Mouse (Mus musculus): ENCODE data around the gene Txnl4b.

Gene Txnl4b

DNA sequence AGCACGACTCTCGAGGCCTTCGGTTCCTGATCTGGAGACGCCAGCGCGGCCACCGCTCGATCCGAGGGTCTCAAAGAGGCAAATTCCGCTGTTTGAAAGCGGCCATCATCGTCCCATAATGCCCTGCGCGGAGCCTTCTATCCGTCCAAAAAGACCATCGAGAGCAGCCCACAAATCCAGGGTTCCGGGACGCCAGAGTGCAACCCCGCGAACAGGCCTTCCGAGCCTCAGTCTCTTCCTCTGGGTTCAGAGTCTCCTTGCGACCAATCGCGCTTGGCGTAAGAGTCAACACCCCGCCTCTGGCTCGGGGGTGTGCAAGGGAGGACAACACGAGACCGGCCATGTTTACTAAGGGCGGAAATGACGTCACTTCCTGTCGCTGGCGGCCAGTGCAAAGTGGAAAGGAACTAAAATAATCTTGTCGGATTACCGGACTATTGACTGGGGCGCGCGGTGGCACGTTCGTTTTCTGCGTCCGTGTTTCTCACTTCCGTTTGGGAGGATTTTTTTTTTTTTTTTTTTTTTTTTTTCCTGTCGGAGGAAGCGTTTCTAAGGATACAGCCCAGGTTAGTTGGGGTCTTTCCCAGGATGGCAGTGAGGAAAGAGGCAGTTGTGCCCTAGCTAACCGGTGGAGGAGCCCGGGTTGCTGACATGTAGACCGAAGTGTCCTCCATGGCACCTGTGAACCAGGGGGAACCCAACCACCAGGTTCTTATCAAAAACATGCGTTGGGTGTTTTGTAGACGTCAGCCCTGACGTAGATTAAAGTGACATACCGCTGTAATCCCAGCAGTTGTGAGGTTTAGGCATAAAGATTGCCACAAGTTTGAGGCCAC, at the start of gene Txnl4b, which contains the start of gene Dhx38:
Txnl4b (plus strand) TSS at position 395 of the 836 bp plus-strand sequence.
Dhx38 (minus strand) TSS at position 364 of the 836 bp plus-strand sequence.
- DNase-seq (ENCODE audit: extremely low read depth, low read depth): peak; percentile 99

DNA sequence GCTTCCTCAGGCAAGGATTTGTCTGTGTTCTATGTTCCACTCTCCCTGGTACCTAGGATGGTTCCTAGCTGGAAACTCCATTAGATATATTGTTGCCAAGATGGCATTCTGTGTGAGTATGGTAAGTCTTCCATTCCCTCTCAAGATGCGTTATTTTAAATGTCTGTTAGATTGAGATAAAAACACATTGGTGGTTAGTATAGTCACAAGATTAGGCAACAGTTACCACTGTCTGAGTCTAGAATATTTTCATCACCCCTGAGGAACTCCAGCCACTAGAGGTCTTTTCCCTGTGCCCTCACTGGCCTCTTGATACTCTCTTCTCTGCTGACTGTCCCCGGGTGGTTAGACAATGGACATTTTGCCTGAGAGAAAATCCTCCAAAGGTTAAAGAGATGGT, 41.7 kb upstream of the Txnl4b start:
- DNase-seq (ENCODE audit: extremely low read depth, low read depth): no peak

DNA sequence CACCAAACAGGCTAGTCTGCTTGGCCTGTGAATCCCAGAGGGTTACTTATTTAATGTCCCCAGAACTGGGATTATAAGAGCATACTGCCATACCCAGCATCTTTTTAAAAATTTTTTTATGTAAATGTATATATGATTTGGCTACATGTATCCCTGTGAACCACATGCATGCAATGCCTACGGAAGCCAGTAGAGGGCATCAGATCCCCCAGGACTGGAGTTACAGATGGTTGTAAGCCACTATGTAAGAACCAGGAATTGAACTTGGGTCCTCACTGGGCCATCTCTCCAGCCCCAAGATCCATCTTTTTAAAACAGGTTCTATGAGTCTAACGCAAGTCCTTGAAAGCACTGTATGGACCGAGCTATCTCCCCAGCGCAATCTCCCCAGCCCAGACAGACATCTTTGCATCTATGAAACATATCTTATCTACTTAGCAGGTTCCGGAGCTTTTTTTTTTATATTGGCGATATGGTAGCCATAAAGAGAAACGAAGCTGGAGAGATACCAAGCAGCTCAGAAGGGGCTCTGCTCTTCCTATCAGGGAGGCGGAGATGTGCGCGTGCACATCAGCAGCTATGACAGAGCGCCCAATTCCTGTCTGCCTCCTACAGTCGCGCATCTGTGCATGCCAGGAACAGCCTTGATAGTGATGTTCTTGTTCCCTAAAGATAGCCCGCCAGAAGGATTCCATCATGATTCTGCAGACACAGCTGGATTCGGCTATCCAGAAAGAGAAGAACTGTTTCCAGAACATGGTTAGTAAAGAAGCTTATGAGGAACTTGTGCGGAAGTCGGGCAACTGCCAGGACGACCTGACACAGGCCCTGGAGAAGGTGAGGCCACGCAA, 30.3 kb upstream of the Txnl4b start:
- DNase-seq (ENCODE audit: extremely low read depth, low read depth): peak; percentile 80

DNA sequence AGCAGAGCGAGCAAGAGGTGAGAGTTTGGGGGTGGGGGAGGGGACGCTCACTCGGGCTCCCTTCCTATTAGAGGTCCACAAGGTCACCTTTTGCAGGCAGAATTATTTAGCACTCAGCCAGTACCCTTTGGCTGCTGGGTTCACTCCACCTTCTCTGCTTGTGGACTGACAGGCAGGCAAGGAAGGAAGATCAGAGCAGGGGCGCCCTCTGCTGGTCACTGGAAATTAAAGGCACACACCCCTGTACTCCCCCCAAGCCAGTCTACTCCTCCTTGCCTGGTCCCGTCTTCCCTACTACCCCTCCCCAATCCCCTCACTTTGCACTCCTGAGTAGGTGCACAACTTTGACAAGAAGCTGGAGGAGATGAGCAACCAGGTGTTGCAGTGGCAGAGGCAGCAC, 29.0 kb upstream of the Txnl4b start:
- peak; percentile 50 for DNase-seq (ENCODE audit: extremely low read depth, low read depth)

DNA sequence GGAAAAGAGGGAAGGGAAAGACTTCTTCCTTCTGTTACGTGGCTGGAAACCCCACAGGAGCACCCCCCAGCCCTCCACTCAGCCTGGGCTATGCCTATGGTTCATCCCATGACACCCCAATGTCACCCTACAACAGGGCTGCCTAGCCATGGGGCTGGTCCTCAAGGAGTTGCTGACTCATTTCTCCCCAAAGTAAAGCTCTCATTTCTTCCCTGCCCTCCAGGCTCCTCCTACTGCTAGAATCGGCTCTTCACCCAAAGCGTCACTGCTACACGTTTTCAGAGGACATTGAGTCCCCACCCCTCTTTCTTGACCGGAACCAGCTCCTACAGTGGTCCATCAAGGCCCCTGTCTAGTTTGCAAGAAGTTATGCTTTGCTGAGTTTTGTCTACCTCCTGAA, 23.5 kb upstream of the Txnl4b start:
- DNase-seq (ENCODE audit: extremely low read depth, low read depth): no peak

DNA sequence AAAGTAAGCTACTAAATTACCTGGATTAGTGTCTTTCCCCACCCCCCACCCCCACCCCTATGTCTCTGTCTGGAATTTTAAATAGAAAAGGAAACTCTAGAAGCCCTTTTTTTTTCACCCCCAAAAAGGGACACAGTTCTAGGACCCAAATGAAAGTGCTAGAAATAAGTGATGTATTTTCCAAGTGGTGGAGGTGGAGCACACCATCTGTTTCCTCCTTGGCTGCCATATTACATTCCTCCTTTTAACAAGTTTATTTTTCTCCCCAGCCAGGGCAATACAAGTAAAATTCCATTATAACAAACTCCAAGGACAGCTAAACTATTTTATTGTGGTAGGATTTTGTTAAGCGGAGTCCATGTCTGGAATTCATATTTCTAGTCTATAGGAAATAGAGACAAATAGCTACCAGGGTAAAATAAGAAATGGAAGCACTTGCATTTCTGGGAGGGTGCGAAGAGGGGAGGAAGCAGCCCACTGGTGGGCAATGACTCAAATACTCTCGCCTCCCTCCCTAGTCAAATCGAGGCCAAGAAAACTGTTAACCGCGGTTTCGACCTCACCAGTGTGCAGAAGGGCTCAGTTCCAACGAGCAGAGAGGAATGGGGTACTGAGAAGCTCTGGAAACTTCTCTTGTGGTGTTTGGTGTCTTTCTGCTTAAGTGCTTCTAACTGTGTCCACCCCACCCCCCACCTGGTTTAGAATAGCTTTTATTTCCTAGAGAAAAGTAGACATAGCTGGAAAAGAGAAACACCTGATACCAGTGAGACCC, 22.8 kb upstream of the Txnl4b start:
- no peak for DNase-seq (ENCODE audit: extremely low read depth, low read depth)

DNA sequence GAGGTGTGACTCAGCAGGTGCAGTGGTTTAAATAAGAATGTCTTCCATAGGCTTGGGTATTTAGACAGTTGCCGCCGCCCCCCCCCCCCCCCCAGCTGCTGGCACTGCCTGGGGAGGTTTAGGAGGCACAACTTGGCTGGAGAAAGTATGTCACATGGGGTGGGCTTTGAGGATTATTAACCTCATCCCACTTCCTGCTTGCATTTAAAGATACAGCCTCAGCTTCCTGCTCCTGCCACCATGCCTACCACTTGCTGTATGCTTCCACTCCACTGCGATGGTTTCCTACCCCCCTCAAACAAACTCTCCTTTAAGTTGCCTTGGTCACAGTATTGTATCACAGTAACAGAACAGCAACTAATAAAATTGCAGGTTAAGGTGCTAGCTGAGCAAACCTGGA, 21.6 kb upstream of the Txnl4b start:
- DNase-seq (ENCODE audit: extremely low read depth, low read depth): no peak

DNA sequence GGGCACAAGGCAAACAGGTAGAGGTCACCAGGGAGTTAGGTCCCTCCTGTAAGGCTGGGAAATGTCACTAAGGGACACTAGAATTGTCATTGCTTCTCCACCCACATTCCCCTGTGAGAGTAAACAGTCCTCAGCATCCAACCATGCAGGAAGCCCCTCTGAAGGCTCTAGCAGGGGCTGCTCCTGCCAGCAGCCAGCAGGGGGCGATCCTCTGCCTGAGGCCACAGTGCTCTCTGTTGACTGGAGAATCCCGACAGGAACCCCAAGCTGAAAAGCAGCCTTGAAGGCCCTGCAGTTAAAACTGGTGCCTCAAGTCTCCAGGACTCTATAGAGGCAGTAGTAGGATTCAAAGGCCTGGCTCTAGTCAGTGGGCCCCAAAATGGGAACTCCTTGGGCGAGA, 14.0 kb upstream of the Txnl4b start:
- no peak for DNase-seq (ENCODE audit: extremely low read depth, low read depth)

DNA sequence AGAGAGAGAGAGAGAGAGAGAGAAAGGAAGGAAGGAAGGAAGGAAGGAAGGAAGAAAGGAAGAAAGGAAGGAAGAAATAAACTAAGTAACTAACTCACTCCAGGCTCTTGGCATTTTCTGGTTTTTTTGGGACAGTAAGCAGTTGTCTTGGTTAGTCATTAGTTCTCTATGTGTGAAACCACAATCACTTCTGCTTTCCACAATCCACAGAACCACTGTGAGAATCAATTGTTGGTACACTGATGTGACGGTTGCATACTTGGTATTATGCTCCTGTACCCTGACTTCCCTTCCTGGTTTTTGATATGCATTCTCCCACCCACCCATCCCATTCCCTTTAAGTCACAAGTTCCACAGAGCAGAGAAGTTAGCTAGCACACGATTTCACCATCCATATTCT, 1.8 kb upstream of the Txnl4b start:
- peak; percentile 66 for DNase-seq (ENCODE audit: extremely low read depth, low read depth)

DNA sequence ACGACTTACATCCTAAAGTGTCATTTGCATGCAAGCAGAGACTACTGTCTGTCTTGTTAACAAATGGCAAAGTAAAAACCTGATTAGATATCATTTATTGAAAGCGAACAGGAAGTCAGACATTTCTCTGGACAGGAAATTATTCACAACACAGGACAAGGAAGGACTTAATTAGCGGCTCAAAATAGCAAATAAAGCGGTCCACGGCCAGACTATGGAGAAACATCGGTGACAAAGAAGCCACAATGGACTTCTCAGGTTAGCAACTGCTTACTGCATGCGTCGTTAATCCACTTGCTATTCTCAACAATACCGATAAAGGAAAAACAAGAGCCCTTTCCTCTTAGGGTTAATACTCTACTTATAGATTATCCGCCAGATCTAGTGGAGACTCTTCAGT, 926 bp upstream of the Txnl4b start:
- peak; percentile 22 for DNase-seq (ENCODE audit: extremely low read depth, low read depth)

DNA sequence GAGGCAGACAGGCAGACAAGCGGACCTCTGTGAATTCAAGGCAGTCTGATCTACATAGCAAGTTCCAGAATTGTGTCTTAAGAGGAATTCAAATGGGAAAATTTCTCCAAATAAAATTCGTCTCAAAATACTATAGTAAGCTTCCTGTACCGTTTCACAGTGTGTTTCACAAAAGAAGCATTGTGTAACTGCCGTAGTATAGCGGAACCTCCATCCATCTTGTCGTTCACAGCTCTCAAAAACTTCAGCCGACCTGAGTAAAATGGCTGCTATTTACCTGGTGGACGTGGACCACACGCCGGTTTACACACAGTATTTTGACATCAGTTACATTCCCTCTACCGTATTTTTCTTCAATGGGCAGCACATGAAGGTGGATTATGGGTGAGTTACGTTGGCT, 5.4 kb downstream of the Txnl4b start:
- no peak for DNase-seq (ENCODE audit: extremely low read depth, low read depth)

DNA sequence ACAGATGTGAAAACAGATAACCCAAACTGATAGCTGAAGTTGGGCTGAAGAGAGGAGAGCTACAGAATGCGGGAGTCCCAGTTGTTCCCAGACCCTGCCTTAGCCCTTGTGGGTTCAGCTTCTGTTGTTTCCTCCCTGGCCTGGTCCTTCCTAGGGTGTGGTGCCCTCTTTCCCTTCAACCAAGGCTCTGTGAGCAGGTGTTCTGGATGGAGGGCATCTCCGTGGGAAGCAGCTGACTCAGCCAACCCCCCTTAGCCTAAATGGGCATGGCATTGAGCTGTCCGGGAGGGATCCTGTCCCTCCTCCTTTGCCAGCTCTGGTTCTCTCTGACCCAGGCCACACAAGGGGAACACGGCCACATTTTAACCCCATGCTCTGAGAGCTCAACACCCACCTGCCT, 10.6 kb downstream of the Txnl4b start:
- no peak for DNase-seq (ENCODE audit: extremely low read depth, low read depth)

DNA sequence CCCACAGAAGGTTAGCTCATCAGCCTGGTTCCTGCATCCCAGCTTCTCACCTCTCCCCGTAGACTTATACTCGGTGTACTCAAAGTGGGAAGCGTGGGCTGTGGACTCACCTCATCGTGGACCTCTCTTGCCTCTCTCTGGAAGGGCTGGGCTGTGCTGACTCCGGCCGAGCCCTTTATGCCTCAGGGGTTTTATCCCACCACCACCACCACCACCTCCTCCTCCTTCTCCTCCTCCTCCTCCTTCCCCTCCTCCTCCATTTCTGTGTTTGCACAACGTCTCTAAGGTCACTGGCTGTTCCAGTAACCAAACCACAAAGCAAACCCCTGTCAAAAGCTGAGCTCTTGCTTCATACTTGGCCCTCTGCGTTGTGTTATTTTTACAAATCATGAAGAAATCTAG, 13.2 kb downstream of the Txnl4b start, which contains the start of gene Hp:
Hp (minus strand) TSS at position 273 of the 402 bp plus-strand sequence.
- DNase-seq (ENCODE audit: extremely low read depth, low read depth): no peak

DNA sequence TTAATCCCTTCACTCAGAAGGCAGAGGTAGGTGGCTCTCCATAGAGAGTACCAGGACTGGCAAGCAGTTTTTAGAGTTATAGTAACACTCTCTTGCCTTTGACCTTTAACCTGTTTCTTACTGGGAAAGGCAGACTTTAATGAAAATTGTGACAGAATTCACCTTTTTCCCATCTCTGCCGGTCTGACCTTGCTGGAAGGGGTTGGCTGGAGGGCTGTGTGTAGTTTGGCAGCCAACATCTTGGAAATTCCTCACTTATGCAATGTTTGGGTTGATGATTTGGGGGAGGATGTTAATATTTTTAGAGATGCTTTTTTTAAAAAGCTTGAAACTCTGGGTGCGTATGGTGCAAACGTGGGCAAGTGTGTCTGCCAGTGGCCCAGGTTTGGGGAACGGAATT, 18.6 kb downstream of the Txnl4b start:
- no peak for DNase-seq (ENCODE audit: extremely low read depth, low read depth)

DNA sequence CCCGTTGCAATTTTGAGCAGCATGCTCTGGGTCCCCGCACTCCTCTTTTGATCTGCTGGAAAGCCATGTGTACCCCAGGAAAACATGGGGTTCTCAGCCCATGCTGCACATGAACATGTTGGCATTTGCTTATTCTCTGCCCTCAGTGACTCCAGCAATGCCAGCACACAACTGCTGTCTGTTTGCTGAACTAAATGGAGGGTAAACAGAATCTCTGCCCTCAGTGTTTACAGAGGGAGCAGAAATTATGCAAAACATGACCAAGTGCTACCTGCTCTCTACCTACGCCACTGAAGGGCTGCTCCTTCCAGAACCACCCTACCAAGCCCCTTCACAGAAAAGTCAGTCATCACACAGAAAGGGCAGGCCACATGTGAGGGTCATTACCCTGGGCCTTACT, 19.1 kb downstream of the Txnl4b start:
- no peak for DNase-seq (ENCODE audit: extremely low read depth, low read depth)

DNA sequence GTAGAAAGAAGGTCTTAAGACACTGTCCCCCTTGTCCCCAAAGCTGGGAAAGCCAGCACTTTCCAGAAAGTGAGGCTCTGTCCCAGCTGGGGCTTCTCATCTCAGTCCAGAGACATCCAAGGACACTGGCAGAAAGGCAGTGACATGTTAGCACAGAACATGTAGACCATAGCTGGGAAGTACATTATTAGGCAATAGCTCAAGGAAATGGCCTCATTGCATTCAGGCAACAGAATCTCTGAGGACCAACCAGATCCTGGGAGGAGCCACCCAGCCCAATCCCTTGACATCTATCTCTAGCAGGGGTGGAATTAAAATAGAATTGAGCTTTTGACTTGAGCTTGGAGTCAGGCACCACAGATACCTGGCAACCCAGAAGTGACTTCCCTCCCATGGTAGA, 20.0 kb downstream of the Txnl4b start:
- no peak for DNase-seq (ENCODE audit: extremely low read depth, low read depth)

DNA sequence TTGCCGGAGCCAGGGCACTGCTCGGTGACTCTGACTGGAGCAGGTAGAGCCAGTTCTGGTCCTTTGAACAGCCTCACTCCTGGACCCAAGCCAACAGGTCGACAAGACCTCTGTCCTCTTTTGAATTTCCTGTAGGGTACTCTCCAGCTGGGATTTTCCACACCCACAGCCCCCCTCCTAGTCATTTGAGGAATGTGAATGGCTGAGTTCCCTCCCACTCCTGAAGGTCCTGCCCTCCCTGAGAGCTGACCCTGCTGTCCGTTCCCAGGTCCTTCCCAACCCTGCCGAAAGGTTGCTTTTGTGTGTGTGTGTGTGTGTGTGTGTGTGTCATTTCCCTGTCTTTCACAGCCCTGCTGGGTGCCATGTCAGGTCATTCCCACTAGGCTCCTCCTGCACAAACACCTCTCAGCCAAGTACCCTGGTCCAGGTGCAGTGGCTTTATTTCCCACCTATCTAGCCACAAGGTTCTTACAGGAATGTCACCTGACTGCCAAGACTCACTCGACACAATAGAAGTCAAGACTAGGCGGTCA, 21.3 kb downstream of the Txnl4b start:
- no peak for DNase-seq (ENCODE audit: extremely low read depth, low read depth)

DNA sequence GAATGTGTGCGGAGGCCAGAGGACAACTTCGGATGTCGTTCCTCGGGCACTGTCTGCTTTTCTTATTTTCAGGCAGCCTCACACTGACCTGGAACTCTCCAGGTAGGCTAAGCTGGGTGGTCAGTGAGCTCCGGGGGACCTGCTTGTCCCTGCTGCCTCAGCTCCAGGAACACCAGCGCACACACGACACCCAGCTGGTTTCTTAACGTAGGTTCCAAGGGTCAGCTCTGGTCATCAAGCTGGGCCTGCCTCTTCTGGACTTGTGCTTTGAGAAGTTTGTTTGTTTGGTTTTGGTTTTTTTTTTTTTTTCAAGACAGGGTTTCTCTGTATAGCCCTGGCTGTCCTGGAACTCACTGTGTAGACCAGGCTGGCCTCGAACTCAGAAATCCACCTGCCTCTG, 25.2 kb downstream of the Txnl4b start:
- DNase-seq (ENCODE audit: extremely low read depth, low read depth): no peak

DNA sequence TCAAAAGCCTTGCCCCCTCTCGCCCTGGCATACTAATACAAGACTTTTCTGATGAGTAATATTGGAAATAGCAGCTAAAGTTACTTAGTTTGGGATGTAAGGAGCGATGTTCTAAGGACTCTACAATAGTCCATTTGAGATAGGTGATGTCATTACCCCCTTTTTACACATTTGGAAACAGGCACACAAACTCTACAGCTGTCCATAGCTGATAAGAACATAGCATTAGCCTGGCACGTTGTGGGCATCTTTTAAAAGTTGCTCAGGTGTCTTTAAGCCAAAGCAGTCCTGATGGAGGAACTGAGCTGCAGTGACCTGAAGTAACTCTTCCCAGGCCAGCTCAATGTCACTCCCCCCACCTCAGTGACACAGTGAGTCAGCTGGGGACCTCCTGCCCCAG, 25.7 kb downstream of the Txnl4b start:
- DNase-seq (ENCODE audit: extremely low read depth, low read depth): no peak

DNA sequence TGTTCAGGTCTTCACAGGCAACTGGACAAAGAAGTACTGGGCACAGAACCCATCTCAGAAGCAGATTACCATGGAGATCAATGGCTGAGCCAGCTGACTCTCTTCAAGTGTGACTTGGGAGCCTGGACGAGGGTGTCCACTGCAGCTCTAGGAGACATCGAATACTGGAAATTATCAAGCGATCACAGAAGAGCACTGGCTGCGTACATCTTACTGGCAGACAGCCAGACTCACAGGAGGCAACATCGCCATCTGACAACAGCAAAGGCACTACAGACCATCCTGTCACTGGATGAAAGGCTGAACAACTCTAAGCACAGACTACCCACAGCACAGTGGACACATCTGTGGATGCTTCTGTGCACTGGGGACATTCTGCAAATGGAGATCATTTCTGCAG, 26.5 kb downstream of the Txnl4b start:
- DNase-seq (ENCODE audit: extremely low read depth, low read depth): no peak

DNA sequence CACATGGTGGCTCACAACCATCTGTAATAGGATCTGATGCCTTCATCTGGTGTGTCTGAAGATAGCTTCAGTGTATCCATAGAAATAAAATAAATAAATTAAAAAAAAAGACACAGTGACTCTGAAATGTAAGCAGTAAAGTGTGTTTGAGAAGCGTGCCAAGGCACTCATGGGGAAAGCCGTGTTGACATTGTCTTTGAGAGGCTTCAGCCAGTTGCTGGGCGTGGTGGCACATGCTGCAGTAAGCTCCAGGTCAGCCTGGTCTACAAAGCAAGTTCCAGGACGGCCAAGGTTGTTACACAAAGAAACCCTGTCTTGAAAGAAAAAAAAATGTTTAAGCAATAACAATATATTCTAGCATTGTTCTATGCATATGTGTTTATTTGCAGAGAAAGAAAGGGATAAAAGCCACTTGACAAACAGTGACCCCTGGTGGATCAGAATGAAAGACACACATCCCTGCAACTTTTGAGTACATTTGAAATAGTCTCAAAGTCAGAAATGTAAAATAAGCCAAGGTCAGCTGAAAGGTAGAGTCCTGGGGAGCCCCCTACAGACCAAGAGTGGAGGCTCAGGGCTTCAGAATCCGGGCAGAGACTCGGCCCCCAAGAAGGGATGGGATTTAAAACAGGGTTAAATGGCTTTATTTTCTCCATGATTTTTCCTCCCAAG, 27.6 kb downstream of the Txnl4b start:
- DNase-seq (ENCODE audit: extremely low read depth, low read depth): peak; percentile 54
